Mouse (Mus musculus): ENCODE results near the gene Acadm.

The Acadm gene

DNA sequence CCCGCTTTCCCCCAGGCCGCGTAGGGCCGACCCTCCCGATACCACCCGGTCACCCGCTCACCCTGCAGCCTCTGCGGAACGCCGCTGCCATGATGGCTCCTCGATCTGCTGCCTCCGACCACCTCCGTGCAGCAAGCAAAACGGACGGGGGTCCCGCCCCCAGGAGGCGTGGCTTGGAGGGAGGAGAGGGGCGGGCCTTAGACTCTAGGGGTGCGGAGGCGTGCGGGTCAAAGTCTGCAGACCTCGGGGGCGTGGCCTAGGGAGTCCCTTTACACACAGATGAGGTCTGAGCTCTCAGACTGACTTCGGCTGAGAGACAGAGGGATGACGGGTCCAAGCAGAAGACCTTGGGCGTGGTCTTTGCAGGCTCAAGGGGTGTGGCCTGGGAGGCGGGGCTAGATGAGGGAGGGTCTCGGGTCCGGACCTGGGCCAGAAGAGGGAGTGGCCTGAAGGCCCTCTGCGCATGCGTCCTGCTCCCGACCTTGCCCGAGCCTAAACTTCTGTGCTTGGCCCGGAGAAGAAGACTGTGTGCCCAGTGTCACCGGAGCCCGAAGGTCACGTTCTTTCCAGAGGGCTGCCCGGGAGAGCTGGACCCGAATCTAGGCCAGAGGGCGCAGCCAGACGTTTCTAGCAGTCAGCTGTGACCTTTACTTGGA, at the start of gene Acadm:
Gene Acadm (minus strand): TSS at position 298 of the 656 bp plus-strand sequence.
- Histone ChIP-seq H3K27me3 (ENCODE audit: control insufficient read depth, insufficient read depth, low read length, poor library complexity, severe bottlenecking) (no peaks in the 10 kb centered on the region), H3K36me3 (ENCODE audit: control insufficient read depth, insufficient read depth, low read length, poor library complexity, severe bottlenecking) (no peaks in the 10 kb centered on the region; the same call in 1 of the 2 replicates)
- peak; percentile 99 for DNase-seq (ENCODE audit: low read depth, low spot score)

DNA sequence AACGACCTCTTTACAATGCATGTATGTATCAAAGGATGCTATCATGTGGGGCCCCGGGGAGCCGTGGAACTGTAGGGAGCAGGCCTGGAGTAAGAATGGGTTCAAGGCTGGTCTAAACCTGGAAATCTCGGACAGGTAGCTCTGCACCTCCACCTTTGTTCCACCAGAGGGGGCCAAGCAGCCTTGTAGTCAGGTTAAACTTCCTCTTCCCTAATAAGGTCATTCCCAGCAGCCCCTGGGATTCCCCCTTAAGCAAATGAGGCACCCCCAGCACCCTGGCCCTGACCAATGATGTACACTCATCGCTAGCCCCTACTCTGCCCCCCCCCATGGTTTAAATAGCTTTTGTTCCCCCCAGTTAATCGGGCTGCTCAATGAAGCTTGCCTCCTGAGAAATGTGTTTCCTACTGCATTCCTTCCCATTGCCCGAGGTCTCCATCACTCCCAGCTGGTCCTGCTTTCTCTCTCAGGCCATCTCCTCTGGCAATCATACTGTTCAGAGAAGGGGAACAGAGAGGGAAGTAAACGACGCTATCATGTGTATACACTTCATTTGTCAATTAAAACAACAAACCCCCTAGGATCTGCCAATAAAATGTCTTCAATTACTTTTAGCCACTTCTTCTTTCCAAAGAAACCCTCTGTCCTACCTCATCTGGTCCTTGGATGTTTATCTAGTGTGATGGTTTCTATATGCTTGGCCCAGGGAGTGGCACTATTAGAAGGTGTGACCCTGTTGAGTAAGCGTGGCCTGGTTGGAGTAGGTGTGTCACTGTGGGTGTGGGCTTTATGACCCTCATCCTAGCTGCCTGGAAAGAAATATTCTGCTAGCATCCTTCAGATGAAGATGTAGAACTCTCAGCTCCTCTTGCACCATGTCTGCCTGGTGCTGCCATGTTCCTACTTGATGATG, 40.3 kb upstream of the Acadm start:
- DNase-seq (ENCODE audit: low read depth, low spot score), result peak; percentile 35

DNA sequence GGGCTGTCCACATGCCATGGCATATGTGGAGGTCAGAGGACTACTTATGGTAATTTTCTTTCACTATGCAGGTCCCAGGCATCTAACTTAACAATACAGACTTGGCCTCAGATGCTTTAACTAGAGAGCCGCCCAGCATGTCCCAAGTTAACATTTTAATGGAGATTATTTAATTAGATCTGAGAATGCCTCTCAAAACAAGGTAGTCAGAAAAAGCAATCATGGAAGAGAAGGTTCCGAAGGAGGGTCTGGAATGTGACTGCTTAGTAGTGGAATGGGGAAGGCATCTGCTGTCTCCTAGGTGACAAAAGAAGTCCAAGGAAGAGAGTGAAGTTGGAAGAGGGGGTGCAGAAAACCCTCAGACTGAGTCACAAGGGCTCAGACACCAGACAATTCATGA, 36.2 kb upstream of the Acadm start:
- H3K27me3 ChIP-seq (ENCODE audit: control insufficient read depth, insufficient read depth, low read length, poor library complexity, severe bottlenecking), result no peaks in the 10 kb centered on the region
- no peak for DNase-seq (ENCODE audit: low read depth, low spot score)
- no peaks in the 10 kb centered on the region for H3K36me3 ChIP-seq (ENCODE audit: control insufficient read depth, insufficient read depth, low read length, poor library complexity, severe bottlenecking)

More for the DNA sequence above, 40.3 kb upstream of the Acadm start:
- Histone ChIP-seq H3K27me3 (ENCODE audit: control insufficient read depth, insufficient read depth, low read length, poor library complexity, severe bottlenecking) (no peaks in the 10 kb centered on the region), H3K36me3 (ENCODE audit: control insufficient read depth, insufficient read depth, low read length, poor library complexity, severe bottlenecking) (no peaks in the 10 kb centered on the region)

DNA sequence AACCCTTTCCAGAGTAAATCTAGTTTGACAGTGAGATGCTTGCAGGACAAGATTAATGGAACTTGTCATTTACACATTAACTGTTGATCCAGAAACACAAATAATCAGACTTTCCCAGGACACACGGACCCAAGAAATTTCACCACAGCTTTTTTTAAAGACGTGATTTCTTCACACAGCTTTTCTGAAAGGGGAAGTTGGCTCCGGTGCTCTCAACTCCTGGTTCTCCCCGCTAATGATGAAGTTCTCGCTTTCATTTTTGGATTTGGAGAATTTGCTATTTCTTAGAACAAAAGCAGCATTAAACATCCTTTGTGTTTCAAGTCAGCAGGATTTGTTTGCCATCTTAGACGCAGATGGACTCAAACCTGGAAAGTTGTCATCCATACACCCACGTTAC, 31.4 kb upstream of the Acadm start:
- H3K27me3 ChIP-seq (ENCODE audit: control insufficient read depth, insufficient read depth, low read length, poor library complexity, severe bottlenecking), result no peaks in the 10 kb centered on the region; the same call in 1 of the 2 replicates
- DNase-seq (ENCODE audit: low read depth, low spot score), result no peak
- H3K36me3 ChIP-seq (ENCODE audit: control insufficient read depth, insufficient read depth, low read length, poor library complexity, severe bottlenecking), result no peaks in the 10 kb centered on the region

DNA sequence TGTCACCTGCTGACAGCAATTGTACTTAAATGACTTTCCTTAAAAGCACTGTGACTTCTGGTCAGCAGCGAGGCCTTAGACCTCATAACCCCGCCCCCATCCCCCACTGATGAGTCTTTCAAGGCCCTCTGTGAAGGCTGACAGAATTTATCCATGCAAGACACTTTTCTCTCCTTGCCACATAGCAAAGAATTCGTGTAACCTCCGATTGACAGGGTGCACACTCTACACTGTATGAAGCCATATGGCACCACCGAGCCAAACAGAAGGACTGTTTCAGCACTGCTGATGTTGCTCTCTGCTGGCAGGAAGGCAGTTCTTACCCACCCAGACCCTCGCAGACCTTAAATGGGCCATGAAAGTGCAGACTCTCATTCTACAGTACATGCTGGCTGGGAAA, 30.6 kb upstream of the Acadm start:
- Histone ChIP-seq H3K36me3 (ENCODE audit: control insufficient read depth, insufficient read depth, low read length, poor library complexity, severe bottlenecking) (no peaks in the 10 kb centered on the region), H3K27me3 (ENCODE audit: control insufficient read depth, insufficient read depth, low read length, poor library complexity, severe bottlenecking) (no peaks in the 10 kb centered on the region; the same call in 1 of the 2 replicates)
- DNase-seq (ENCODE audit: low read depth, low spot score), result no peak

DNA sequence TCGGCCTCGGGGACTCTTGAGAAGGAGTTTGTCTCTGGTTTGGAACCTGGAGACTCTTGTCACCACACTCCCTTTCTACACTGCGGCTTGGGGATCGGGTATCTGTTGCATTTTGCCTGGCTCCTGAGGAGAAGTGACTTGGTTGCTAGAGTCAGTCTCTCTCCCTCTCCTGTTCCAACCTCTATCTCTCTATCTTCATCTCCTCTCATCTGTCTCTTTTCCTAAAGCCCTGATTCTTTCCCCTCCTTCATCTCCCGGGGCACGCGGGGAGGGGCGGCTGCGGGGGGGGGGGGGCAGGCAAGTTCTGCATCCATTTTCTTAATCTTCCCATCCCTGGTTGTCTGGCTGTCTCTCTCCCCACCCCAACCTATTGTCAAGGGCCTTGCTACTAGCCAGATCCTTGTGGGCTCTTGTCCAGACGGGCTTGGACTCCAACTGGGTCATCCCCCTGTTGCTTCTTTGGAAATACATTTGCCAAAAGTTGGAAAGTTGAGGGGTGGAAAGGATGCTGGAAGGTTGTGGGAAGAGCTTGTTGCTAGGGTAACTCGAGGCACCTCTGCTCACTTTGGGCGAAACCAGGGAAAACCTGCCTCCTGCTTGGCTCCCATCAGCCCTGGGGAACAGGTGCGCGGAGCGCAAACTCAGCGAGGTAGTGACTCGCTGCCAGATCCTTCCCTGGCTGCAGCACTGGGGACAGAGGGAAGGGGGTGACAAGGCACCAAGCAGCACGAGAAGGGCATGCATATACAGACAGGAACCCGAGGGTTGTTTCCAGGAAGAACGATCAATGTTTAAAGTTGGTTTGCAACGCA, 29.7 kb upstream of the Acadm start:
- no peak for DNase-seq (ENCODE audit: low read depth, low spot score)
- Histone ChIP-seq H3K36me3 (ENCODE audit: control insufficient read depth, insufficient read depth, low read length, poor library complexity, severe bottlenecking) (no peaks in the 10 kb centered on the region), H3K27me3 (ENCODE audit: control insufficient read depth, insufficient read depth, low read length, poor library complexity, severe bottlenecking) (no peaks in the 10 kb centered on the region; the same call in 1 of the 2 replicates)

DNA sequence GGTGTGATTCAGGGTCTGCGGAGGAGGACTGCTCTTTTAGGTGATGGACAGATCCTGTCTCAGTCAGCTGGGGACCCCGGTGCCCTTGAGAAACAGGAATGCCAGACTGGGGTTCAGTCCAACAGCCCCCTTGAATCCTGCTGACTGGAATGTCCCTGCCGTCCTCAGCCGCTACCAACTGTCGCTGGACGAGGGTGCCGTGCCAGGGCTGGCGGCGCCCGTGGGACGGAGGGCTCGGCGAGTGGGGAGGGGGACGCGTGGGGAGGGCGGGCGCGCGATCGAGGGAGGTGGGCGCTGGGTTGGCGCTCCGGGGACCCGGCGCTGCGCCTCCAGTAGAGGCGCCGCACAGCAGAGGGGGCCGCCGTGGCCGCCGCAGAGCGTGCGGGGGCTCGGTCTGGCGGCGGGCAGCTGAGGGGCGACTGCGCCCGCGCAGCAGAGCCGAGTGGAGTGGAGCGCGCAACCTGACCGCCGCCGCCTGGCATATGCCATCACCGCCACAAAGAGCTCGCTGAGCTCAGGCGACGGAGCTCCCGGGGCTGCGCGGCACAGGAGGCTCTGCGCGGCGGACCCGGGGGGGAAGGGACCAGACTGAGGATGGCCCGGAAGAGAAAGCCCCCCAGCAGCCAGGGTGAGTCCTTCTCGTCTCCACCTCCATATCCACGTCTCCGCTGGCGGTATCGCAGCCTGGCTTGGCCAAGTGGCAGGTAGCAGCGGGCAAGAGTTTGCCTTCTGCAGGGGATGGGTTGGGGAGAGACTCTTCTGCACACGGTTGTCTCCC, 28.9 kb upstream of the Acadm start, which contains the start of gene Slc44a5:
Gene Slc44a5 (plus strand): TSS at position 266 of the 778 bp plus-strand sequence.
- DNase-seq (ENCODE audit: low read depth, low spot score), result no peak
- Histone ChIP-seq H3K27me3 (ENCODE audit: control insufficient read depth, insufficient read depth, low read length, poor library complexity, severe bottlenecking) (no peaks in the 10 kb centered on the region; the same call in 1 of the 2 replicates), H3K36me3 (ENCODE audit: control insufficient read depth, insufficient read depth, low read length, poor library complexity, severe bottlenecking) (no peaks in the 10 kb centered on the region)

DNA sequence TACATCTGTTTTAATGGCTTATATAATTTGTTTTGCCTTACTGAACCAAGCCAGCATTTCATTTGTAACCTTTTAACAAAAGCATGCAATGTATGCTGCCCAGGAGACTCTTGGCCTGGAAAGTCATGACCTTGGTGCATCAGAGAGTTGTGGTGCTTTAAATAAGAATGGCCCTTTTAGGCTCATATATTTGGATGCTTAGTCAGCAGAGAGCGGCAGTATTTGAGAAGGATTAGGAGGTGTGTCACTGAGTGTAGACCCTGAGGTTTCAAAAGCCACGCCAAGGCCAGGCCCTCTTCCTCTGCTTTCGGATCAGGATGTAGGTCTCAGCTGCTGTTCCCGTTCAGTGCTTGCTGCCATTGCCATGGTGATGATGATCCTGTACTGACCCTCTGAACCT, 25.0 kb upstream of the Acadm start:
- no peaks in the 10 kb centered on the region for H3K36me3 ChIP-seq (ENCODE audit: control insufficient read depth, insufficient read depth, low read length, poor library complexity, severe bottlenecking)
- no peak for DNase-seq (ENCODE audit: low read depth, low spot score)
- no peaks in the 10 kb centered on the region; the same call in 1 of the 2 replicates for H3K27me3 ChIP-seq (ENCODE audit: control insufficient read depth, insufficient read depth, low read length, poor library complexity, severe bottlenecking)

DNA sequence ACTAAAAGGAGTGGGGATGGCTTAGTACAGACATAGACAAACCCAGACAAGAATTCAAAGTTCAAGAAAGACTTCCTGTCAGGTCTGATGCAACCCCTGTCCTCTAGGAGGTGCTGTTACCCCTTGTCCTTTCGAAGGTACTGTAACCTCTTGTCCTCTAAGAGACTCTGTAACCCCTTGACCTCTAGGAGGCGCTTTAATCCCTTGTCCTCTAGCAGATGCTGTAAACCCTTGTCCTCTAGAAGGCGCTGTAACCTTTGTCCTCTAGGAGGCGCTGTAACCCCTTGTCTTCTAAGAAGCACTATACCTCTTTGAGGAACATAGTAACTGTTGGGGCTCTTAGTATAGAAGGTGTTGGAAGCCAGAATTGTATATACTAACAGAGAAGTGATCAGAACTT, 24.1 kb upstream of the Acadm start:
- Histone ChIP-seq H3K27me3 (ENCODE audit: control insufficient read depth, insufficient read depth, low read length, poor library complexity, severe bottlenecking) (no peaks in the 10 kb centered on the region; the same call in 1 of the 2 replicates), H3K36me3 (ENCODE audit: control insufficient read depth, insufficient read depth, low read length, poor library complexity, severe bottlenecking) (no peaks in the 10 kb centered on the region)
- peak; percentile 61 for DNase-seq (ENCODE audit: low read depth, low spot score)

DNA sequence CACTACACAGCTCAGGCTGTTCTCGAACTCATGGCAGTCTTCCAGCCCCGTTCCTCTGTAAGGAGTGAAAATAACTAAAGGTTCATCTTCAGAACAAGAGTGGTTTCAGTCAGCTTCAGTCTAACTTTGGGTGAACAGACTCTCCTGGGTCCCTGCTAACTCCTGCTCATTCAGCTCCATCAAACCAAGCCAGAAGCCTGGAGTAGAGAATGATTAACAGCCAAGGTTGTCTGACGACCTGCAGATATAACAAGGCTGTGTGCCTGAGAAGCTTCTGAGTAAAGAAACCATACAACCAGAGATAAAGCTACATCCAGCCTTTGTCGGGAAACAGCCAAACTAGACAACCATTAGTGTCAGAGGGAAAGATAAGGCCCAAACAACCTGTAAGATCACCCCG, 23.0 kb upstream of the Acadm start:
- no peak for DNase-seq (ENCODE audit: low read depth, low spot score)
- no peaks in the 10 kb centered on the region for H3K36me3 ChIP-seq (ENCODE audit: control insufficient read depth, insufficient read depth, low read length, poor library complexity, severe bottlenecking)
- H3K27me3 ChIP-seq (ENCODE audit: control insufficient read depth, insufficient read depth, low read length, poor library complexity, severe bottlenecking), result no peaks in the 10 kb centered on the region

DNA sequence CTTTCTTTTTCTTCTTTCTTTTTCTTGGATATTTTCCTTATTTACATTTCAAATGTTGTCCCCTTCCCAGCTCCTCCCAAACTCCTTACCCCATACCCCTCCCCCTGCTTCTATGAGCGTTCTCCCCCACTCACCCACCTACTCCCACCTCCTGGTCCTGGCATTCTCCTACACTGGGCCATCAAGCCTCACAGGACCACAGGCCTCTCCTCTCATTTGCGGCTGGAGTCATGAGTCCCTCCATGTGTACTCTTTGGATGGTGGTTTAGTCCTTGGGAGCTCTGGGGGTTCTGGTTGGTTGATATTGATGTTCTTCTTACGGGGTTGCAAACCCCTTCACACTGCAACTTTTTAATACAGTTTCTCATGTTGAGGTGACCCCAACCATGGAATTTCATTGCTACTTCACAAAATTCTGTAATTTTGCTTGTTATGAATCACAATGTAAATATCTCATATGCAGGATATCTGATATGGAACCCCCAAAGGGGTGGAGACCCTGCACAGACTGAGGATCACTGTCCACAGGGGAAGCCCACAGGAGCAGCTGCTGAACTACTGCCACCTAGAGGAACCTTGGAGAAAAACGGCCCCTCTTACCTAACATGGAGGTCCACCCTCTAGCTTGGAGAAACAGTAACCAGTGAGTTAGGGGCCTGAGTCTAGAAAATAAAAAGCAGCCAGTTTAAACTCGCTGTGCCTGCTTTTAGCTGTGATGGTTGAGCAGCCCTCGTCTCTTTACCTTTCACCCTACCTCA, 17.4 kb upstream of the Acadm start:
- Histone ChIP-seq H3K27me3 (ENCODE audit: control insufficient read depth, insufficient read depth, low read length, poor library complexity, severe bottlenecking) (no peaks in the 10 kb centered on the region), H3K36me3 (ENCODE audit: control insufficient read depth, insufficient read depth, low read length, poor library complexity, severe bottlenecking) (no peaks in the 10 kb centered on the region)
- peak; percentile 36 for DNase-seq (ENCODE audit: low read depth, low spot score)

DNA sequence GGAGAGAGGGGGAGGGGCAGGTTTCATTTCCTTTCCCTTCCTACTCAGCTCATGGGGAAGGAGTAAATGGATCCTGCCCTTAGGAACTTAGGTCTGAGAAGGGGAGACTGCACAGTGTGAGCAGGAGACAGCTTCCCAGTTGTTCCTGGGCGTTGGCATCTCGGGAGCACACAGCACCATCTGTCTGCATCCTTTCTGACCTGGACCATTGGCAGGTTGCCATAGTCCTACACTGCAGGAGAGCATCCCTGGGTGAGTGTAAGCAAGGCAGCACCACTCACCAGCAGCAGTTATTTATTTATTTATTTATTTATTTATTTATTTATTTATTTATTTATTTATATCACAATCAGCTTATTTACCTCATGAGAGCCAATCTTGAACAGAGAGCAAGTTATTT, 16.5 kb upstream of the Acadm start:
- H3K27me3 ChIP-seq (ENCODE audit: control insufficient read depth, insufficient read depth, low read length, poor library complexity, severe bottlenecking), result no peaks in the 10 kb centered on the region
- DNase-seq (ENCODE audit: low read depth, low spot score), result no peak

DNA sequence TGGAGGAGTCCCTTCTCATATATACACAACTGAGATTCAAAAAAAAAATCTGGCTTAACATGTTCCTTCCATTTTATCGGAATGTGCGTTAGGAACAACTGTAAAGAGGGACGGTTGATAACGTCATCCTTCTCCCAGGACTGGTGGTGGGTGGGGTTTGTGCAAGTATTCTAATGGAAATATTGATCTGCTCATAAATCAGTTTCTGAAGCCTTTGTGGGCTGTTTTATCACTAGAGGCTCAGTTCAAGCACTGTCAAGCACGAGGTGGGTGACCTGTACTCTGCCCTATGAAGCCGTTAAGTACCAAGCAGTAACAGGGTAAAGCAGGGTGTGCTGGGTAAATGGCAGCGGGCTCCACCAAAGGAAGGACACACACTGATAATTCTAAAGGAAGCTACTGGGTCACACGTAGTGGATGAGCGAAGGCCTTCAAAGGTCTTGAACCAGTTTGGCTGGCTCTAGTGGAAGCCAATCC, 15.3 kb upstream of the Acadm start:
- H3K36me3 ChIP-seq (ENCODE audit: control insufficient read depth, insufficient read depth, low read length, poor library complexity, severe bottlenecking), result no peaks in the 10 kb centered on the region
- no peaks in the 10 kb centered on the region for H3K27me3 ChIP-seq (ENCODE audit: control insufficient read depth, insufficient read depth, low read length, poor library complexity, severe bottlenecking)
- DNase-seq (ENCODE audit: low read depth, low spot score), result no peak

More for the DNA sequence above, 16.5 kb upstream of the Acadm start:
- no peaks in the 10 kb centered on the region for H3K36me3 ChIP-seq (ENCODE audit: control insufficient read depth, insufficient read depth, low read length, poor library complexity, severe bottlenecking)

Measured in splenic B cell, adult 2 months (primary cell).